Mouse (Mus musculus) cerebellum, adult 8-10 months (tissue): ENCODE data around the gene Gm10320.

Source experiments
- DNase-seq: peaks from one replicate; pipeline ENCODE4 v3.0.0; 2022

Gene Gm10320

DNA sequence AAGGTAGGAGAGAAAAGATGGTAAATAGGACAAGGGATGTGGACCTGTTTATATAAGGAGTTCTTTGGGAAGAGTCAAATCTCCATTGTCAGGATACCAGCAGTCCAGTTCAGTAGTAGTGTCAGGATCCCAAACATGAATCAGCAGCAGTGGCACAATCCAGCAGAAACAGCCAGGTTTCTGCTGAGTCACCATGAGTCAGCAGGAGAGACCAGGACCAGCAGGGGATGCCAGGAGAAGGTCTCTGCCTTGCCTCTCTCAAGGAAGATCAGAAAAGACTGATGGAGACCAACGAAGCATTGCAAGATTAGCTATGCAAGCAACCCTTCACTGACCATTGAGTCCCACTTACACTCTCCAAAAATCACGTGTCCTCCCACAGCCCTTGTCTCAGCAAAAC is 35.4 kb downstream of the Gm10320 start:
- DNase-seq, result no peak

DNA sequence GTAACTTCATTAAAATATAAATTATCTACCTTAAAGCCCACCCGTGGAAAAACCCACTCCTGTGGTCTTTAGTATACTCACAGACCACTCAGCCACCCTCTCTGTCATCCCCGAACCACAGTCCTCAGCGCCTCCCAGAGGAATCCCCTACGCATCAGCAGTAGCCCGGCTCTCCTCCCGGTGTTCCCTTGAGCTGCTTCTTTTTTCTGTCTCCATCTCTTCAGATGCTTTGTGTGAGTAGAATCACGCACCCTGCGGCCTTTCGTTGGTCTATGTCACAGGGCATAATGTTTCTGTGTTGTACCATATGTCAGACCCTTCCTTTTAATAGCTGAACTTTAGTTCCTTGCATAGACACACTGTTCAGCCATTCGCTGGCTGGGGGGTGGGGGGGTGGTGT is 36.2 kb downstream of the Gm10320 start:
- DNase-seq, result no peak

DNA sequence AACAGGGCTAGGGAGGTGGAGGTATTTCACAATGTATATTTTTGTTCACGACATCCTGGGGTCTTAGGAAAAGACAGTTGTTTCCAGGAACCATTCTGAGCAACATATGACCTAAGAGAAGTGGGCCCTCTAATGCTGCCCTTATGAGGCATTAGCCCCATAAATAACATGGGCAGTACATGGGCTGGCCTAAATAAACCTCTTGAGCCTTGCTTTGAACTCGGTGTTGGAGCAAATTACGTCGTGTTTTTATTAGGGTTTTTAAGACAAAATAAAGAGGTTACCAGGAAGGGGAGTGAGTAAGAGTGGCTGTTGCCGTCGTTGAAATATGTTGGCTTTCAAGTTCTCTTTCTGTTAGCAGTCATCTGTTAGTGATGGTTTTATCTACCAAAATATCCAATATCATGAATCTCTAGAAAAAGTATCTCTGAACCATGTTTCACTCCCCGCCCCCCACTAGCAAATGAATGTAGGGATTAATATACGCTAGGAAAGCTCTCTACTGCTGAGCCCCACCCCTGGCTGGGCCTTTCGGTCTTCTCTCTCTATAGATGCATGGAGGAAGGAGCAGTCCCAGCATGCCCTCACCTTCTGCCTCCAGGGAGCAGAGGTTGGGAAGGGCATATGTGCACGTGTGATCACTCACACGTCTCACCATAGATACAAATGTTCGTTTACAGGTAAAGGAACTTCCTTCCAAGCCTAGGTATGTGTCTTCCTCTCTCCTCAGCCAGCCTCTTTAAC is 37.4 kb downstream of the Gm10320 start:
- no peak for DNase-seq

DNA sequence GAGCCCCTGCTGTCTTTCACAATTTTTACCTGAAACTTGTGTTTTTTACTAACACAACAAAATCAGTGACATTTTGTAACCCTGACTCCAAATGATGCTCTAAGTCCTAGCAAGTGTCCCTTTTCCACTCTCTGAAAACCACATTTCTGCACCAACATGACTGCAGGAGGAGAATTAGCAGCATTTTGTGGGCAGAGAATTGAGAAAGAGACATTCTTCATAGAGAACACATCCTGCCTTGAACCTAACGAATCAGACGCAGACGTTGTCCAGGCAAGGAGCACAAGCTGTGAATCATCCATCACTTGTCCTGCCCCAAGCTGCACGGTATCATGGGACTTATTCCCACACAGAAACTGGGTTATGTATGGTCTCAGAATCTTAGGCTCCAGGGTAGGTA is 38.7 kb downstream of the Gm10320 start:
- no peak for DNase-seq

DNA sequence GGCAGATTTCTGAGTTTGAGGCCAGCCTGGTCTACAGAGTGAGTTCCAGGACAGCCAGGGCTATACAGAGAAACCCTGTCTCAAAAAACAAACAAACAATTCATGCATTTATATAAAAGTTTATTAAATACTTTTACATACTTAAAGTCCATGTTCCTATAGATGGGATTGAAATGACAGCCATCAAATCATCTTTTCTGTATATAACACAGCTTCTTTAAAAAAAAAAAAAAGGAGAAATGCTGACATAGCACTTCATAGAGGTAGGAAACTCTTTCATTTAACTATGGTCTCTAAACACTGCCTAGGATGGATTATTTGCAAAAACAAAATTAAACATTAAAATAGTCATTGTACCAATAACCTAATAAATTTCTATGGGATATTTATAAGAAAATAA is 43.1 kb downstream of the Gm10320 start:
- DNase-seq, result no peak

DNA sequence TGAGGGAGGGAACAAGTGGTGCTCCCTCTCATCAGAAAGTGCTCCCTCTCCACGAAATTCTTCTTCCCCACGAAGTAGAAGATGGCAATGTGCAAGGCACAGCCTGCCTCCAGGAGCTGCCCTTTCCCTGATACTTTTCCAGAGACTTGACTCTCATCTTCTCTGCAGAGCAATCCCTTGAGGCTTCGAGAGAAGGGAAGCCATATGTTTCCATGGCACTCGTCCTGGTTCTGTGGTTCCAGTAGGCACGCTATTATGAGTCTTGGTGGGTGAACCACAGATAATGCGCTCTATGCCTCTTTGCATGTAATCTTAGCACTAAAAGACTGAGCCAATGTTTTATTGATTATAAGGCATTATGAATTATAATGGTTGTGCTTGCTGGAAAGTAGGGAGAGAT is 44.1 kb downstream of the Gm10320 start:
- DNase-seq, result no peak

DNA sequence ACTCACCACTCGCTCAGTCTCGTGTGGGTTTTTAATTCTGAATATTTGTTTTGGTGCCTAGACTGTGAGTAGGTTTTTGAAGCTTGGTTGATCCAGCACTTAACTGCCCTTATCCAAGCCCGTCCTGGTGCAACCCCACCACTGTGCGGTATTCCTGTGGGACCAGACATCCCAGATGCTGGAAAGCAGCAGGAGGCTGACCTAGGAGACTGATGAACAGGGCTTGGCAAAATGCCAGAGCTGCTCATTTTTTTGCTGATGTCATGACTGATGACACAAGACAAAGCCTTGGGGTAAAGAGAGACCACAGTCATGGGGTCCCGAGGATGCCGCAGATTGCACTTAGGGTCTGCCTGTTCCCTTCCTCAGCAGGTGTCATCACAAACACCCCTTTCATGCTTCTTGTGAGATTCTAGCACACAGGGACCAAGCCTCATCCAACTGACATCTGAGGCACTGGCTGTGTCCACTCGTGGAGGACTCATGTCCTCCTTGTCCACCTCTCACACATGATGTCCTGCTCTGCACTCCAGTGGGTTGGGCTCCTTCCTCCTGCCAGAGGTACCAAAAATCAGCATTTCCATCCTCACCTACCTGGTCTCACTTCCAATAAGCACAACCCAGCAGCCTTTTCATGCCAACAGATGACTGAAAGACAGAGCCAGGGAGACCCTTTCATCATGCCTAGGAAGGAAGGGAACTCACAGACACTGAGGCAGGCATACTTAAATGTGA is 46.2 kb downstream of the Gm10320 start:
- no peak for DNase-seq

DNA sequence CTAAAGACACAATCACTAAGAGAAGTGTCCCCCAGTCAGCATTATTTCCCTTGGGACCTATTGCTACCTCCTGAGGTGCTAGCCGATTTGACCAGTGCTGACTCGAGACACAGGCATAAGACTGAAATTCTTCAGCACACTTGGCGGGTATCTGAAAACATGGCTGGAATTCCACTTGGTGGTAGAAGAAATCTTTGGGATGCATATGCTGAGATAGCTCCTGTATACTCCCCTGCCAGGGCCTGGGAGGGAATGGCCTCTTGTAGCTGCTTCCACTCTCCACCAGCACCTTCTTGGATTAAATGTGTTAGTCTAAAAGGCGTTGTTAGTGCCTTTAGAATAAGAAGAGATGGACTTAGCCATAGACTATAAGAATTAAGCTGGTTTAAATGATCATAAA is 50.8 kb downstream of the Gm10320 start:
- DNase-seq, result no peak

DNA sequence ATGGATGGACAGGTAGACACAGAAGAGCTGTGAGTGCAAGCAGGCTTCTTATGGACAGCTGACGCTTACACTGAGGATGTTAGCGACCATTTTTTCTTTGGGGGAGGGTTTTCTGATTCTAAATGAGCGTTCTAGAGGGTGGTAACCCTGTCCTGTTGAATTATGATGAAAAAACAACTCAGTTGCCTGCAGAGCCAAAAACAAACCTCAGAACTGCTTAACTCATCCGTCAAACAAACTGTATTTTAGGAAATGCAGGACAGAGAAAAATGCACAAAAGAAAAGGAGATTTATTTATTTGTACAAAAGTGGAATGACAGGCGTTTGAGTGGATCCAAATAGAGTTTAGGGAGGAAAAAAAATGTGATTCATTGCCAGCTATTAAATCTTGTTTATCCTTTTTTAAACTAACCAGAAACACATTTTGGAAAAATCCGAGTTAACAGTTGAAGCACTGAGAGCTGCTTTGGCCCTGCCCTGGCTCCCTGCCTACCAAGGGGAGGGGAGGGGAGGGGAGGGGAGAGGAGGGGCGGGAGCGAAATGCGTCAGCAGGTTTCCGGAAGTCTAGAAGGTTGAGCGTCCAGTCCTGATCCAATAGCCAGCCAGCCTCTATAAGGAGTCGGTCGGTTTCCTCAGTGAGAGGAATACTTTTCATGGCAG is 51.4 kb downstream of the Gm10320 start:
- DNase-seq, result no peak
